Mouse (Mus musculus) kidney, postnatal 0 days (tissue): ENCODE data around the gene Arid5b. TPM values are rescaled to one million over a fixed set of nuclear protein-coding genes. Genes with fewer than 3 reads are reported as not detected.

Experiments used
- ATAC-seq: fragments of 200-750 bp; cut with Nextera tagmentation; replicated peaks from 2 replicates; pipeline ENCODE4 v1.8.0; 2017; ENCODE audit warnings: low read depth, moderate number of reproducible peaks, moderate TSS enrichment, moderate library complexity; ENCODE audit not compliant: low FRiP score
- DNase-seq: peaks from one replicate; pipeline ENCODE4 v3.0.0-alpha.2; 2016; ENCODE audit warnings: low spot score
- H3K27ac ChIP-seq: fragments of 300-500 bp; sonication (generic); 2 replicates; pipeline ENCODE4 v1.5.1; 2014; ENCODE audit warnings: mild to moderate bottlenecking
- H3K27me3 ChIP-seq: fragments of 300-500 bp; sonication (generic); 2 replicates; pipeline ENCODE4 v1.6.1; 2014; ENCODE audit warnings: low read length, mixed read lengths; ENCODE audit not compliant: insufficient read depth
- H3K36me3 ChIP-seq: fragments of 300-500 bp; sonication (generic); 2 replicates; pipeline ENCODE4 v1.6.1; 2014; ENCODE audit warnings: low read length, mixed read lengths; ENCODE audit not compliant: insufficient read depth
- H3K4me1 ChIP-seq: fragments of 300-500 bp; sonication (generic); replicated peaks from 2 replicates; pipeline ENCODE4 v1.6.1; 2014; ENCODE audit warnings: antibody characterized with exemption, low read length, mixed read lengths; ENCODE audit not compliant: insufficient read depth
- H3K4me2 ChIP-seq: fragments of 300-500 bp; sonication (generic); 2 replicates; pipeline ENCODE4 v1.6.1; 2014; ENCODE audit warnings: mild to moderate bottlenecking, low read length, moderate library complexity, mixed read lengths
- H3K4me3 ChIP-seq: fragments of 300-500 bp; sonication (generic); replicated peaks from 2 replicates; pipeline ENCODE4 v1.5.1; 2014; ENCODE audit warnings: low read depth, low read length
- H3K9ac ChIP-seq: fragments of 300-500 bp; sonication (generic); 2 replicates; pipeline ENCODE4 v1.6.1; 2014; ENCODE audit warnings: low read depth, low read length
- H3K9me3 ChIP-seq: fragments of 300-500 bp; sonication (generic); replicated peaks from 2 replicates; pipeline ENCODE4 v1.6.1; 2016; ENCODE audit warnings: low read length, inconsistent platforms, mixed read lengths
- CTCF ChIP-seq: IDR thresholded peaks from 2 replicates; pipeline ENCODE4 v1.5.1; 2016; ENCODE audit warnings: antibody characterized with exemption, low read depth, mild to moderate bottlenecking, moderate library complexity
- WGBS: fragments of 180-500 bp; shearing (Covaris S2); extraction: QIAGEN DNeasy Blood & Tissue Kit; methylation state at CpG from one replicate; pipeline ENCODE4 v1.1.7; 2014; 5-methylcytosine and 5-hydroxymethylcytosine counted together
- polyA plus RNA-seq: library from polyadenylated mRNA; unstranded; fragments of >200 nt; fragmentation: Nextera tagmentation; extraction: Ambion mirVana; gene quantifications from 2 replicates; pipeline ENCODE4 v1.2.1, GENCODE M21; 2015

The Arid5b gene
- polyA plus RNA-seq, 1 experiment from 2014 or later = 30.3 TPM

GRCm38 (mm10) chr10:68276350-68276975 is 2.1 kb downstream of the Arid5b start:
- DNase-seq (peak; percentile 94), ATAC-seq (peak; percentile 81)
- Histone ChIP-seq H3K4me1 (0 out of 2 replicates have a peak, but pooled peaks cover 3% of the 10 kb centered on the region), H3K9me3 (no peaks in the 10 kb centered on the region), H3K36me3 (no peaks in the 10 kb centered on the region), H3K27ac (peak overlapping the region; percentile 88), H3K4me3 (peak overlapping the region; percentile 48), H3K27me3 (no peaks in the 10 kb centered on the region), H3K9ac (peak overlapping the region; percentile 65), H3K4me2 (peak overlapping the region; percentile 90)
- no peak for TF ChIP-seq CTCF
- under 1% methylated on average over 29 of the region's 29 CpGs for WGBS

DNA sequence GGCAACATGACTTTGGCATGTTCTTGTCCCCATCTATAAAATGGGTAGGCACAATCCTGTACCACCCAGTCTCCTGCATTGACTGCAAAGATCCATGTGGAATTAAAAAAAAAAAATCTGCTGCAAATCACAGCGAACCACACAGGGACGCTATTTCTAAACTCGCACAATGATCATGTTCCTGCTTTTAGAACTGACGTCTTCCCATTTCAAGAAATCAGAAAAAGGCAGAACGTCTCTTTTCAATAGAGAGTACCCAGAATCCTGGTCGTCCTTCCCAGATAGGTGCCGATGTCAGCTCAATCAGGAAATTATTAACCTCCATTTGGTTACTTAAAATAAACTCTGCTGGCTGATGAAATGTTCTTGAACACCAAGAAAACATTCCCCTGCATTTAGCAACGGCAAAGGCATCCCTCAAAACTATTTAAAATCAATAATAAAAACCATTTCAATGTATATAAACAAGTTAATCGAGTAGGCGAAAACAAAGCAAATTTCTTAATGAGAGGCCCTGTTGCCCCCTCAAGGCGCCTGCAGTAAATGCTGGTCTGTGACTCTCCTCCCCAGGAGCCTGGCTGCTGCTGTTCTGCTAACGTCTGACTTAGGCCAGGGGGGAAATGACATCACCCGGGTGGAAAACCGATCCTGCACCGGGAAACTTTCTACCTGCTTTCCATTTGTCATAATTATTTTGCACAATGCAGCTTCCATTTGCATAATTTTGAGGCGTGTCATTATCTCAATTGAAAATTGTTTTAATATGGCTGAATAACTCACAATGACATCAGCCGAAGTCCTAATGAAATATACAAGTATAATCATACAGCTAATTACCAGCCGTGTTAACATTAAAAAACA is 3.4 kb downstream of the Arid5b start:
- Histone ChIP-seq H3K4me3 (peak overlapping the region; percentile 48; the same call in 1 of the 2 replicates), H3K4me1 (no peaks in the 10 kb centered on the region), H3K9me3 (no peaks in the 10 kb centered on the region), H3K36me3 (no peaks in the 10 kb centered on the region), H3K4me2 (peak overlapping the region; percentile 90), H3K27ac (peak overlapping the region; percentile 5; the same call in 1 of the 2 replicates), H3K9ac (no peak overlapping the region), H3K27me3 (no peaks in the 10 kb centered on the region)
- TF ChIP-seq CTCF = peak; percentile 31; the same call in 1 of the 2 replicates
- DNase-seq (peak; percentile 81), ATAC-seq (no peak)
- 23% methylated on average over 18 of the region's 18 CpGs for WGBS

GRCm38 (mm10) chr10:68269789-68270188 is 8.8 kb downstream of the Arid5b start:
- Histone ChIP-seq H3K4me1 (0 out of 2 replicates have a peak, but pooled peaks cover 5% of the 10 kb centered on the region), H3K4me3 (no peak overlapping the region), H3K9ac (no peak overlapping the region), H3K9me3 (no peaks in the 10 kb centered on the region), H3K27ac (no peak overlapping the region), H3K36me3 (no peaks in the 10 kb centered on the region), H3K4me2 (no peak overlapping the region), H3K27me3 (no peaks in the 10 kb centered on the region)
- WGBS = 77% methylated on average over 10 of the region's 10 CpGs
- no peak for TF ChIP-seq CTCF
- ATAC-seq (no peak), DNase-seq (no peak)

- Histone ChIP-seq H3K27ac (peak overlapping the region; percentile 21), H3K27me3 (no peaks in the 10 kb centered on the region), H3K9ac (no peak overlapping the region), H3K36me3 (no peaks in the 10 kb centered on the region), H3K4me1 (peaks cover 11% of the 10 kb centered on the region; the same call in 1 of the 2 replicates), H3K9me3 (no peaks in the 10 kb centered on the region), H3K4me3 (no peak overlapping the region), H3K4me2 (peak overlapping the region; percentile 18; the same call in 1 of the 2 replicates)
- WGBS = 47% methylated on average over 5 of the region's 5 CpGs
- peak; percentile 77 for ATAC-seq
- no peak for TF ChIP-seq CTCF
- DNase-seq = no peak
Measured at GRCm38 (mm10) chr10:68268629-68269028, 9.9 kb downstream of the Arid5b start.

- Histone ChIP-seq H3K27ac (peak overlapping the region; percentile 54; the same call in 1 of the 2 replicates), H3K4me3 (no peak overlapping the region), H3K4me2 (no peak overlapping the region), H3K27me3 (no peaks in the 10 kb centered on the region), H3K9me3 (no peaks in the 10 kb centered on the region), H3K9ac (no peak overlapping the region), H3K36me3 (no peaks in the 10 kb centered on the region), H3K4me1 (peaks cover 16% of the 10 kb centered on the region; the same call in 1 of the 2 replicates)
- ATAC-seq = no peak
- no peak for DNase-seq
- 79% methylated on average over 10 of the region's 10 CpGs for WGBS
- TF ChIP-seq CTCF = no peak
Measured at GRCm38 (mm10) chr10:68263969-68264688, 14.4 kb downstream of the Arid5b start.
